Comparison of ENCODE assay signal across 8 mouse cellular contexts in genomic region chr16:8406708-8407107, GRCm38 (mm10). TPM values are rescaled to one million over a fixed set of nuclear protein-coding genes. Genes with fewer than 3 reads are reported as not detected.
DNase-seq lines count a peak whose midpoint lies in the region; TF ChIP-seq lines count a peak whose summit lies in the region.

No protein-coding gene starts in this region.

- H3K27ac ChIP-seq in gastrocnemius, adult 2 months: no peak overlapping the region

- intact Hi-C loops in gastrocnemius, adult 2 months (cut with DNase I): no loop called here
- intact Hi-C loops in heart, postnatal 36 days (cut with DNase I): loop anchor here (5.0 kb wide), 1 partner anchor 366 kb away; no protein-coding TSS in a partner anchor

- DNase-seq in gastrocnemius, adult 2 months: peak; percentile 62
- DNase-seq in gastrocnemius, adult 8-10 months (ENCODE audit: low spot score in 2 of 2): no peak
- DNase-seq in adrenal gland, adult (ENCODE audit: inconsistent age in 2 of 2, low spot score in 1 of 2): peak; percentile 40 to 84
- DNase-seq in embryo, embryonic 11 days: peak; percentile 78
- DNase-seq in heart, postnatal 36 days: peak; percentile 38 to 58
- peak; percentile 83 for DNase-seq in layer of hippocampus, postnatal 10 days (ENCODE audit: low spot score in 2 of 2)
- peak; percentile 82 for DNase-seq in lung, postnatal 36 days
- DNase-seq in skeletal muscle tissue, adult 2 months (ENCODE audit: low read depth, low spot score): peak; percentile 50

- TF ChIP-seq CTCF in gastrocnemius, adult 2 months (IDR thresholded peaks at IDR 0.05): peak; percentile 77

- no peak overlapping the region for H3K4me3 ChIP-seq in gastrocnemius, adult 2 months

RNA-seq across cellular contexts. Expression of gene Tmem114, which starts 18.2 kb away (rescaled TPM):
- not detected for total RNA-seq in gastrocnemius, adult 2 months (2021)
- not detected for total RNA-seq in gastrocnemius, adult 8-10 months (2022)
- total RNA-seq in heart, postnatal 36 days (2021): not detected
- total RNA-seq in layer of hippocampus, postnatal 10 days (2021): 10 to 100 TPM; 11.3 to 12.0 TPM

Comparison
In these comparisons a context has a peak if more than half of its experiments do, and no peak if none do; other contexts are left out.
1. DNase-seq: peak in gastrocnemius, adult 2 months (single experiment), adrenal gland, adult (2 of 2), embryo, embryonic 11 days (single experiment), heart, postnatal 36 days (2 of 2), layer of hippocampus, postnatal 10 days (2 of 2), lung, postnatal 36 days (single experiment) and skeletal muscle tissue, adult 2 months (single experiment); none in gastrocnemius, adult 8-10 months (0 of 2).
2. RNA of gene Tmem114, which starts 18.2 kb away (total RNA-seq): 11.3 to 12.0 TPM in layer of hippocampus, postnatal 10 days; not detected in gastrocnemius, adult 2 months, not detected in gastrocnemius, adult 8-10 months and not detected in heart, postnatal 36 days; every median in the first group is over 10 times any median in the second.